Mouse (Mus musculus) kidney, adult 2 months (tissue): ENCODE data around the gene Mrps27. TPM values are rescaled to one million over a fixed set of nuclear protein-coding genes. Genes with fewer than 3 reads are reported as not detected.

Source experiments
- DNase-seq: peaks from one replicate; pipeline ENCODE4 v3.0.0; 2021
- H3K27ac ChIP-seq: fragments of 200-500 bp; 2 replicates; pipeline ENCODE4 v1.5.1; 2012; ENCODE audit warnings: low read depth, low read length, control low read depth, inconsistent platforms; ENCODE audit not compliant: insufficient read depth
- H3K27me3 ChIP-seq: fragments of 200-500 bp; replicated peaks from 2 replicates; pipeline ENCODE4 v1.6.1; 2012; ENCODE audit warnings: mild to moderate bottlenecking, moderate library complexity, low read length, inconsistent platforms; ENCODE audit not compliant: control insufficient read depth, insufficient read depth
- H3K36me3 ChIP-seq: fragments of 200-500 bp; 2 replicates; pipeline ENCODE4 v1.6.1; 2012; ENCODE audit warnings: mild to moderate bottlenecking, moderate library complexity, low read length, inconsistent platforms; ENCODE audit not compliant: control insufficient read depth, insufficient read depth
- H3K4me1 ChIP-seq: fragments of 200-500 bp; 2 replicates; pipeline ENCODE4 v1.6.1; 2011; ENCODE audit warnings: low read length; ENCODE audit not compliant: control insufficient read depth, insufficient read depth
- H3K4me3 ChIP-seq: fragments of 200-500 bp; 2 replicates; pipeline ENCODE4 v1.5.1; 2011; ENCODE audit warnings: mild to moderate bottlenecking, low read depth, low read length, control low read depth; ENCODE audit not compliant: insufficient read depth
- CTCF ChIP-seq: fragments of 200-500 bp; conservative IDR thresholded peaks from 2 replicates; pipeline ENCODE4 v1.5.1; 2011; ENCODE audit warnings: low read depth, mild to moderate bottlenecking, control low read depth, low read length, moderate library complexity, mixed read lengths; ENCODE audit not compliant: insufficient read depth, insufficient read length
- POLR2A ChIP-seq: fragments of 200-500 bp; IDR thresholded peaks from one replicate; pipeline ENCODE4 v1.6.1; 2011; ENCODE audit warnings: low read depth, low read length, control low read depth
- WGBS: fragments of 180-500 bp; shearing (Covaris S2); methylation state at CpG from one replicate; pipeline ENCODE4 v1.1.7; 2018; 5-methylcytosine and 5-hydroxymethylcytosine counted together
- polyA plus RNA-seq: library from polyadenylated mRNA; depleted of rRNA; stranded (reverse); fragments of >200 nt; gene quantifications from 2 replicates; pipeline ENCODE4 v1.2.3, GENCODE M21; 2012

Gene Mrps27
- polyA plus RNA-seq, 1 experiment = 26.7 TPM

DNA sequence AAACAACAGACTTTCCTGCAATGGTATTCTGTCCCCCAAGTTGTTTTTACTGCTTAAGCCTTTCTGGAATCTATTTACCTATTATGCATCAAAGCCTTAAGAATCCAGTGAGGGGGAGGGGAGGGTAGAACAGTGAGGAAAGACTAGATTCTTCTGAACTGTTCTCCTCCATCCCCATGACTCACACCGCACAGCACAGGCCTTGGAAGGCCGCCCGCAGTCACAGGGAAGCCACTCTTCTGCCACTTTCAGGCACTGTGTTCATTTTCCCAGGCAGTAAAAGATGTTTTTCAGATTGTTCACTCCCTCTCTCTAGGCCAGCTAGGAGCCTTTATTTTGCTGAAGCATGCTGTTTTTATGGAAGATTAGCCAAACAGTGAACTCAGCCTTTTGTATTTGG is 46.8 kb downstream of the Mrps27 start:
- Histone ChIP-seq H3K4me3 (no peak overlapping the region), H3K36me3 (no peaks in the 10 kb centered on the region), H3K27ac (no peak overlapping the region), H3K4me1 (no peaks in the 10 kb centered on the region; the same call in 1 of the 2 replicates), H3K27me3 (no peaks in the 10 kb centered on the region)
- peak; percentile 43 for DNase-seq
- 74% methylated on average over 3 of the region's 3 CpGs for WGBS
- TF ChIP-seq POLR2A (no peak), CTCF (no peak)

GRCm38 (mm10) chr13:99393128-99393527 is 48.5 kb downstream of the Mrps27 start:
- 89% methylated on average over 3 of the region's 3 CpGs for WGBS
- DNase-seq = no peak
- Histone ChIP-seq H3K4me1 (no peaks in the 10 kb centered on the region), H3K36me3 (no peaks in the 10 kb centered on the region), H3K4me3 (no peak overlapping the region), H3K27me3 (no peaks in the 10 kb centered on the region), H3K27ac (no peak overlapping the region)
- TF ChIP-seq CTCF (no peak), POLR2A (no peak)

DNA sequence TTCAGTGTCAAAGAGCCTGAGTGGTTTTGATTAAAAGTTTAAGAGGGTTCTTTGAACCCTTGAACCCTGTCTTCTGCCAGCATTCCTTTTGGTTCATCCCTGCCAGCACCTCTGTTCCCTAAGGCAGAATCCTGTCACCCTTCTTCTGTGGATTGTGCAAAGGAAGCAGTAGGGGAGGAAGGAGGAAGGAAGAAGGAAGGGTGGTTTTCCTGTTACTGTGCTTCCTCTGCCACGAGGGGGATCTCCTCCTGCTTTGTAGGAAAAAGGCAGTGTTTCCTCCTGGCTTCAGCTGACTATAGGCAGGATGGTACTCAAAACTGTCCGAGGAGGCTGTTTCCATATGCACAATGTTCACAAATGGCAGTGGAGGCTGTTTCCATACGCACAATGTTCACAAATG is 50.1 kb downstream of the Mrps27 start:
- Histone ChIP-seq H3K36me3 (no peaks in the 10 kb centered on the region), H3K4me3 (no peak overlapping the region), H3K27me3 (no peaks in the 10 kb centered on the region), H3K4me1 (no peaks in the 10 kb centered on the region), H3K27ac (peak overlapping the region; percentile 44; the same call in 1 of the 2 replicates)
- TF ChIP-seq CTCF (0 out of 2 replicates have a peak, but pooled peaks have one; percentile 12), POLR2A (no peak)
- DNase-seq = peak; percentile 59
- 64% methylated on average over 3 of the region's 3 CpGs for WGBS

GRCm38 (mm10) chr13:99395531-99395930 is 50.9 kb downstream of the Mrps27 start:
- Histone ChIP-seq H3K27ac (0 out of 2 replicates have a peak overlapping the region, but pooled peaks have one; percentile 12), H3K27me3 (no peaks in the 10 kb centered on the region), H3K4me3 (no peak overlapping the region), H3K4me1 (no peaks in the 10 kb centered on the region), H3K36me3 (no peaks in the 10 kb centered on the region)
- TF ChIP-seq POLR2A = no peak
- no peak for TF ChIP-seq CTCF
- no peak for DNase-seq
- WGBS = 75% methylated on average over 12 of the region's 12 CpGs

DNA sequence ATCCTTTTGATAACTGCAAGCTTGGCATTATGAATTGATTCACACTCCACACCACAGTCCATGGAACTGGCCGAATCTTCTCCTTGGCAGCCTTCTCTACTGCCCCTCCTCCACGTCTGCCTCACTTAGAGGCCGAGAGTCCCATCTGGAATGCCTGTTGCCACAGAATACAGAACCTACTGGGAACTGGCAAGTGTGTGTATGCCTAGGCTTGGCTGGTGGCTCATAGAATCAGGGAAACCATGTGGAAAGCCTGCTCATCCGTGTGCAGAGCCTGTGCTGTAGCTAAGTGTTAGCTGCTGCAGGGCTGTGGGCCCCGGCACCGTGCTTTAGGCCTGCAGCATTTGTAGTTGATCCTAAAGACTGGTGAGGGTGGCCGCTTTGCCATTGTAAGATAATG is 52.6 kb downstream of the Mrps27 start:
- Histone ChIP-seq H3K27ac (no peak overlapping the region), H3K4me3 (no peak overlapping the region), H3K4me1 (no peaks in the 10 kb centered on the region), H3K27me3 (no peaks in the 10 kb centered on the region), H3K36me3 (no peaks in the 10 kb centered on the region)
- WGBS = 66% methylated on average over 7 of the region's 7 CpGs
- no peak for TF ChIP-seq CTCF
- TF ChIP-seq POLR2A = no peak
- no peak for DNase-seq

- TF ChIP-seq POLR2A (no peak), CTCF (no peak)
- WGBS = 80% methylated on average over 12 of the region's 12 CpGs
- Histone ChIP-seq H3K27me3 (no peaks in the 10 kb centered on the region), H3K36me3 (no peaks in the 10 kb centered on the region), H3K4me3 (no peak overlapping the region), H3K27ac (no peak overlapping the region), H3K4me1 (no peaks in the 10 kb centered on the region)
- peak; percentile 60 for DNase-seq
Observed at GRCm38 (mm10) chr13:99398149-99398701, 53.6 kb downstream of the Mrps27 start.

GRCm38 (mm10) chr13:99399373-99399772 is 54.8 kb downstream of the Mrps27 start:
- Histone ChIP-seq H3K4me3 (no peak overlapping the region), H3K36me3 (no peaks in the 10 kb centered on the region), H3K27ac (no peak overlapping the region), H3K27me3 (no peaks in the 10 kb centered on the region), H3K4me1 (no peaks in the 10 kb centered on the region)
- 55% methylated on average over 4 of the region's 4 CpGs for WGBS
- TF ChIP-seq POLR2A (no peak), CTCF (no peak)
- DNase-seq = no peak

- no peaks in the 10 kb centered on the region for H3K27me3 ChIP-seq
- peaks cover 6% of the 10 kb centered on the region; the same call in 1 of the 2 replicates for H3K4me1 ChIP-seq
- no peak for TF ChIP-seq CTCF
- TF ChIP-seq POLR2A = no peak
- H3K4me3 ChIP-seq = no peak overlapping the region
- H3K36me3 ChIP-seq = peaks cover 2% of the 10 kb centered on the region; the same call in 1 of the 2 replicates
- WGBS = 82% methylated on average over 2 of the region's 2 CpGs
- H3K27ac ChIP-seq = no peak overlapping the region
- no peak for DNase-seq
Observed at GRCm38 (mm10) chr13:99409216-99409615, 64.6 kb downstream of the Mrps27 start.
